8 mouse cellular contexts compared by ENCODE assay signal in the genomic region with DNA sequence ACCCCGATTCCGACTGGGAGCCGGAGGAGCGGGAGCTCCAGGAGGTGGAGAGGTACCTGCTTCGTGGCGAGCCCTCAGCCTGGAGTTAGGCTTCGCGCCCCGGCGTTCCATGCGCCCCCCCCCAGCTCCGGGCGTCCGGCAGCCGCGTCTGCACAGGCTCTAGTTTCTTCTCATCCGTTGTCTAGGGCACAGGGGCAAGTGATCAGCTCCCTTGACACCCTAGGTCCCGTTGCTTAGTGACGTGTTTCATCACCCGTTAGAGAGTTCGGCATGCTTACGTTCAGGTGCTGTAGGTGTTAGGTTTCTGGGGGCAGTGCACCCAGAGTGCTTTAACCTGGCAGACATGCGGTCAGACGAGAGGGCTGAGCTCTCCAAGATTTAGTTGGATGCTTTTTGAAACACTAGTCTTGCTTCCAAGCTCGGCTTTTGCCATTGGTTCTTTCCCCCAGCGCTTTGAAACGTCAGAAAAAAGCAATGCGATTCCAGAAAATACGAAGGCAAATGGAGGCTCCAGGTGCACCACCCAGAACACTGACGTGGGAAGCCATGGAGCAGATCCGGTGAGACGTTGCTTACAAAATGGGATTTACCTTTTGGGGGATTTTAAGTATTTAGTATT. TPM values are rescaled to one million over a fixed set of nuclear protein-coding genes. Genes with fewer than 3 reads are reported as not detected.
DNase-seq lines count a peak whose midpoint lies in the region; ATAC-seq lines count a peak whose summit lies in the region.

No protein-coding gene starts in this region.

- no peak for DNase-seq in heart, adult 8-10 months (ENCODE audit: low spot score)
- peak; percentile 3 for DNase-seq in embryo, embryonic 11.5 days (ENCODE audit: low read depth, low spot score)
- peak; percentile 12 for DNase-seq in mesoderm, embryonic 11.5 days (ENCODE audit: low read depth, low spot score)
- DNase-seq in urinary bladder, adult 18-20 months (ENCODE audit: low spot score in 2 of 2) = no peak
- no peak for DNase-seq in thymus, postnatal 4 days

- peak; percentile 62 for ATAC-seq in heart, embryonic 12.5 days (ENCODE audit: insufficient number of reproducible peaks, low FRiP score)
- ATAC-seq in CD4-positive, CD25-positive, alpha-beta regulatory T cell, adult 4 months = peak; percentile 52
- peak; percentile 53 for ATAC-seq in inflammation-experienced regulatory T-cells, adult 6 months

- peak overlapping the region; percentile 65 for H3K4me3 ChIP-seq in heart, embryonic 12.5 days

- H3K27me3 ChIP-seq in heart, embryonic 12.5 days (replicated peaks) = peaks cover 35% of the 10 kb centered on the region

- peaks cover 8% of the 10 kb centered on the region for H3K4me1 ChIP-seq in heart, embryonic 12.5 days (replicated peaks)

- peaks cover 24% of the 10 kb centered on the region for H3K36me3 ChIP-seq in heart, embryonic 12.5 days

- peak overlapping the region; percentile 80 for H3K9ac ChIP-seq in heart, embryonic 12.5 days

- WGBS in heart, embryonic 12.5 days = 1% methylated on average over 32 of the region's 32 CpGs

- no peaks in the 10 kb centered on the region for H3K9me3 ChIP-seq in heart, embryonic 12.5 days (replicated peaks)

- H3K4me2 ChIP-seq in heart, embryonic 12.5 days = peak overlapping the region; percentile 91

- H3K27ac ChIP-seq in heart, embryonic 12.5 days (ENCODE audit: poor library complexity, severe bottlenecking) = peak overlapping the region; percentile 56

RNA-seq across cellular contexts. Expression of a gene that starts 0.5 kb away (rescaled TPM):
- 43.0 and 43.4 TPM in 2 replicates for polyA plus RNA-seq in heart, embryonic 12.5 days (2016; fragmentation: Nextera tagmentation; extraction: Ambion mirVana)
- total RNA-seq in heart, adult 8-10 months (2022) = 10 to 100 TPM; 26.2 to 28.6 (median 27.2) TPM
- 10 to 100 TPM; 28.9 to 34.0 TPM for polyA plus RNA-seq in CD4-positive, CD25-positive, alpha-beta regulatory T cell, adult 4 months (2017; shearing (Covaris generic))
- 10 to 100 TPM; 25.0 to 31.5 (median 26.9) TPM for polyA plus RNA-seq in inflammation-experienced regulatory T-cells, adult 6 months (2017; shearing (Covaris generic))

RNA-seq across cellular contexts. Expression of a gene that starts 8.0 kb away (rescaled TPM):
- polyA plus RNA-seq in heart, embryonic 12.5 days (2016; fragmentation: Nextera tagmentation; extraction: Ambion mirVana) = 11.1 and 12.4 TPM in 2 replicates
- total RNA-seq in heart, adult 8-10 months (2022) = 1 to 10 TPM; 5.6 to 9.0 (median 7.2) TPM
- 10 to 100 TPM; 28.9 to 44.3 TPM for polyA plus RNA-seq in CD4-positive, CD25-positive, alpha-beta regulatory T cell, adult 4 months (2017; shearing (Covaris generic))
- 10 to 100 TPM; 22.7 to 35.2 (median 25.1) TPM for polyA plus RNA-seq in inflammation-experienced regulatory T-cells, adult 6 months (2017; shearing (Covaris generic))

RNA-seq across cellular contexts. Expression of a gene that starts 15.3 kb away (rescaled TPM):
- 0.26 and 0.37 TPM in 2 replicates for polyA plus RNA-seq in heart, embryonic 12.5 days (2016; fragmentation: Nextera tagmentation; extraction: Ambion mirVana)
- total RNA-seq in heart, adult 8-10 months (2022) = under 1 TPM; 0.19 to 0.72 (median 0.24) TPM
- polyA plus RNA-seq in CD4-positive, CD25-positive, alpha-beta regulatory T cell, adult 4 months (2017; shearing (Covaris generic)) = under 1 TPM in 1 of 2 experiments, not detected in 1; 0.94 TPM
- not detected for polyA plus RNA-seq in inflammation-experienced regulatory T-cells, adult 6 months (2017; shearing (Covaris generic))

RNA-seq across cellular contexts. Expression of a gene that starts 28.8 kb away (rescaled TPM):
- polyA plus RNA-seq in heart, embryonic 12.5 days (2016; fragmentation: Nextera tagmentation; extraction: Ambion mirVana) = 3.6 and 3.9 TPM in 2 replicates
- 1 to 10 TPM; 1.7 to 2.1 (median 2.0) TPM for total RNA-seq in heart, adult 8-10 months (2022)
- 10 to 100 TPM in 1 of 2 experiments, 1 to 10 TPM in 1; 8.4 to 11.4 TPM for polyA plus RNA-seq in CD4-positive, CD25-positive, alpha-beta regulatory T cell, adult 4 months (2017; shearing (Covaris generic))
- 10 to 100 TPM in 1 of 3 experiments, 1 to 10 TPM in 2; 5.7 to 10.3 (median 6.7) TPM for polyA plus RNA-seq in inflammation-experienced regulatory T-cells, adult 6 months (2017; shearing (Covaris generic))

RNA-seq across cellular contexts. Expression of a gene that starts 28.9 kb away (rescaled TPM):
- 43.4 and 47.3 TPM in 2 replicates for polyA plus RNA-seq in heart, embryonic 12.5 days (2016; fragmentation: Nextera tagmentation; extraction: Ambion mirVana)
- 10 to 100 TPM; 12.7 to 19.1 (median 16.5) TPM for total RNA-seq in heart, adult 8-10 months (2022)
- 10 to 100 TPM; 86.5 to 98.1 TPM for polyA plus RNA-seq in CD4-positive, CD25-positive, alpha-beta regulatory T cell, adult 4 months (2017; shearing (Covaris generic))
- polyA plus RNA-seq in inflammation-experienced regulatory T-cells, adult 6 months (2017; shearing (Covaris generic)) = 100 to 1,000 TPM in 1 of 3 experiments, 10 to 100 TPM in 2; 97.8 to 140 (median 99.4) TPM

Comparison
In these comparisons a context has a peak if more than half of its experiments do, and no peak if none do; other contexts are left out.
1. DNase-seq: peak in embryo, embryonic 11.5 days (single experiment) and mesoderm, embryonic 11.5 days (single experiment); none in heart, adult 8-10 months (single experiment), urinary bladder, adult 18-20 months (0 of 2) and thymus, postnatal 4 days (single experiment).
2. Peak in every context shown above with its lines, with median percentiles within 50 percentile points of each other: ATAC-seq.